Mouse (Mus musculus): ENCODE measurements around the gene Vgf. TPM values are rescaled to one million over a fixed set of nuclear protein-coding genes. Genes with fewer than 3 reads are reported as not detected.
A peak's percentile ranks its signal among the peaks of the same experiment; 100 is the strongest.

Gene Vgf
- total RNA-seq, 2 experiments from 2014 or later: 12.8 to 15.6 TPM

DNA sequence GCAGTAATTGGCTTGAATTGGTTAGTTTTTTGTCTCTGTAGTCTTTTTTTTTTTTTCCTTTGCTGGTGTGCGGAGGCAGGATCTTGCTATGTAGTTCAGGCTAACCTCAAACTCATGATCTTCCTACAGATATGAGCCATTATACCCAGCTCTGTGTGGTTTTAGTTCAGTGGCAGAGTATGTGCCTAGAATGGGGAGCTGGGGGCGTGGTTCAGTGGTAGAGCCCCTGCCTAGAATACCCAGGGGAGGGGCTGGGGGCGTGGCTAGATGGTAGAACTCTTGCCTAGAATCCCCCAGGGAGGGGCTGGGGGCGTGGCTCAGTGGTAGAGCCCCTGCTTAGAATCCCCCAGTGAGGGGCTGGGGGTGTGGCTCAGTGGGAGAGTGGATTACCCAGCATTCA is 42.5 kb downstream of the Vgf start:
- DNase-seq (ENCODE audit: low spot score in 2 of 2): no peak

DNA sequence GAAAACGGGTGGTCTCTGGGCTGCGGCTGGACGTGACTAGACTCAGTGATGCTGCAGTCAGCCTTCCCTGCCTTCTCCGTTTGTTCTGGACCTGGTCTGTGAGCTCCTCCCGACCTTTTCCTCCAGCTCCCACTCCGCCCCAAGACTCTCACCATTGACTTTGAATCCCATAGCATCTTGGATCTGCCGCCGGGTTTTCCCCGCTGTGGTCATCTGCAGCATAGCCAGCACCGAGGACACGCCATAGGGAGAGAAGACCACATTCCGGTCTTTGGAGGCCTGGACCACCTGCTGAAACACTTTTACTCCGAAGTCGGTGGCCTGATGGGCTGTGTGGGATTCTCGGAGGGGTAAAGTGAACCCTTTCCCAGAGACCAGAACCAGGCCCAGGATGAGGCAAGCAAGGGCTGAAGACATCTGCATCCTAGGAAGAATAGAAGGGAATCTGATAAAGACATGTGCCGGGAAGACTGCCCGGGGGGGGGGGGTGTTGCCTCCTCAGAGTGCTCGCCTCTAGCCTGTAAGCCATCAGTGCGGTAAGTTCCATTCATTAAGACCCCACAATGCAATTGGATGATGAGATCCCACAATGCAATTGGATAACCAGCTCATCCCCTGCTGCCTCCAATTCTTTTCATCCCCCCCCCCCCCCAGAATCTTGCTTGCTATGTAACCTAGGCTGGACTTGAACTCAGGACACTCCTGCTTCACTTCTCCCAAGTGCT is 44.9 kb downstream of the Vgf start:
- DNase-seq (ENCODE audit: low spot score in 2 of 2): no peak

DNA sequence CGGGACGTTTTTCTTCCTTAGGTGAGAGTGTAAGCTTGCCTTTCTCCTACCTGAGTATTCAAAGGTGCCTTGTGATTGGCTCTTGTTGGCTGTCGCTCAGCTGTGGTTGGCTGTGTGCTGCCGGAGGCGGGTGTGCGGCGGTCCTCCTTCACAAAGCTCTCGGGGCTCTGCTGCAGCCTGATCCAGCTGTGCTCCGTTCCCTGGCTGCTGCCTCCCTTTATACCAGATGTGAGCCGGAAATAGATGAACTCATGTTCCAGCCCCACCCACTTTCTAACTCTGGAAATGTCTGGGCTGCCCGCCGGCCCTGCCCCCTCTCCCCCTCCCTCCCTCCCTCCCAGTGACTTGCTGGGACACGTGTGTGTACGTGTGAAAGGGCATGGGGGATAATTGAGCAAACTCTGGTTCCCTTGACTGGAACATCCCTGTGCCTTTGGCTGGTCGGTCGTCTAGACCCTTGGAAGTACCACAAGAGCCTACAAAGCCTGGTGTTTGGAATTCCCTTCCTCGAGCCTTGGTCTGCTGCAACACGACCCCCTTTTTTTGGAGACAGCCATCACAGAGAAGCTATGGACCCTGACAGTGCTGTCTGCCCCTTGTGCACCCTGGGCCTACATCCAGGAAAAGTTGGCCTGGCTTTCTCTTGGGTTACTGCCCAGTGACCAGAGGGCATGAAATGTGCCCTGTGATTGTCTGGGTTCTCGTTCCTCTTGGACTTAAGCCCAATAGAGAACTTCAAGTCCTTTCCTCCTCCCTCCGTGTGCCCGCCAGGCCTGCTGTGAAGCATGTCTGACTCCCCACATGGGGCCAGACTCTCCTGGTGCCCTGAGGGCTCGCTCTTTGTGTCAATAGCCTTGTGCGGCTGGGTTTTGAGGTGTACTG is 46.1 kb downstream of the Vgf start, which contains the start of gene Serpine1:
Gene Serpine1, minus strand, starts transcription at position 190 of the 882 bp plus-strand sequence.
- DNase-seq (ENCODE audit: low spot score in 2 of 2): peak; percentile 42 to 71

GRCm38 (mm10) chr5:137073141-137073540 is 46.9 kb downstream of the Vgf start:
- no peak for DNase-seq (ENCODE audit: low spot score in 2 of 2)

DNA sequence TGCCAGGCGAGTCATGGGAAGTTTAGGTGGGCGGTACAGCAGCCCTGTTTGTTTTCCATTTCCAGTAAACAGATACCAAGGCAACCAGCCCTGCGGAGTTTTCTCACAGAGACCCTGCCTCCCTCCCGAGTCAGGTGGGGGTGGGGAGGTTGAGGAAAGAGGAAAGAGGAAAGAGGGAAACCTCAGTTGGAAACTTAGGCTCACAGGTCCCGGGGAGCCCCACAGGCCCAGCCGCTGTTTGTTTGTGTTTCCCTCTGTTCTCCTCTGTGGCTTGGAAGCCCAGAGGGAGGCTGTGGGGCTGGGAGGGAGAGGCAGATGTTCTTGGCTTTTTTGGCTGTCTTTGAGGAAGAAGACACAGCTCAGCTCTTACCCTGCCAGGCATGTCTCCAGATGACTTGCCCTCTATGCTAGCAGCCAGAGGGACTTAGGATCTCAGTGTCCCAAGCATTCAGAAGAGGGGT is 48.0 kb downstream of the Vgf start:
- DNase-seq (ENCODE audit: low spot score in 2 of 2): no peak

DNA sequence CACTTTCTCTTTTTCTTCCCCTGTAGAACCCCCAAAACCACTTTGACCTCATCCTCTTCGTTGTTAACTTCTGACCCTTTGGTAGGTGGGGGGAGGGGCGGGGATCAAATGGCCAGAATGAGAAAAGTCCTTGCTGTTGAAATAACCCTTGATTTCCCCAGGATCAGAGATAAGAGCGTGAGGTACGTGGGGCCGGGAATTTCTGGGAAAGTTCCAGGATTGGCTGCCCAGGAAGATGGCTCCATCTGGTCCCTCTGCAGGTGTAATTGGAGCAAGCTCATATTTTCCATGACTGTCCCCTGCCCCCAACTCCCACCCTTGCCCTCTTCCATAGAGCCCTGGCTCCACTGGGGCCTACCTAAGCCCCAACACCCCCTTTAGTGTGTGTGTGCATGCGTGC is 49.5 kb downstream of the Vgf start:
- no peak for DNase-seq (ENCODE audit: low spot score in 2 of 2)

- no peak for DNase-seq (ENCODE audit: low spot score in 2 of 2)
Observed at GRCm38 (mm10) chr5:137076191-137076930, 50.2 kb downstream of the Vgf start.

- DNase-seq (ENCODE audit: low spot score in 2 of 2): no peak
Observed at GRCm38 (mm10) chr5:137077187-137077586, 51.0 kb downstream of the Vgf start.

DNA sequence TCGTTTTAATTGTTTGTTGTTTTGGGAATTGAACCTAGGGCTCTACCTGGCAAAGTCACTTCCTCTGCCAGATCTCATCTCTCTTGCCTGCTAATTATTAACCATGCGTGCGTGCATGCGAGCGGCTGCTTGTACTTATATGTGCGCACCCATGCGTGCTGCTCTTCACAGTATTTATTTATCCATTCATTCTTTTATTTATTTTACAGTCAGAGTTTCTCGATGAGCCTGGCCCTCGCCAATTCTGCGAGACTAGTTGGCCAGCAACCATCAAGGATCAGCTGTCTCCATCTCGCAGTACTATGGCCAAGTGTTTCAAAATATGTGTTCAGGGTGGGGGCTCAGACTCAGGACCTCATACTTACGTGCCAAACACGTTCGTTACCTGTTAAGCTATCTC is 51.8 kb downstream of the Vgf start:
- no peak for DNase-seq (ENCODE audit: low spot score in 2 of 2)

- no peak for DNase-seq (ENCODE audit: low spot score in 2 of 2)
Observed at GRCm38 (mm10) chr5:137078616-137079015, 52.4 kb downstream of the Vgf start.

GRCm38 (mm10) chr5:137079849-137080248 is 53.7 kb downstream of the Vgf start:
- DNase-seq (ENCODE audit: low spot score in 2 of 2): no peak

Small RNA genes within 50 kb of the gene (microRNA-seq; reads per million reads assigned to microRNA genes)
- 32.6 to 59.4 reads per million in 2 experiments for gene Mir702 (ENCODE audit: borderline number of aligned reads in 2 of 2)

Other genes starting within 250 kb of the Vgf start
- under 1 TPM in 1 of 2 experiments, not detected in 1; 0.60 TPM for gene Col26a1, start 143.2 kb upstream of the Vgf start, total RNA-seq (2021)
- gene Ift22, start 118.2 kb upstream of the Vgf start, total RNA-seq (2021): 10 to 100 TPM; 26.0 to 34.6 TPM
- 100 to 1,000 TPM; 184 to 185 TPM for gene Fis1, start 73.1 kb upstream of the Vgf start, total RNA-seq (2021)
- 10 to 100 TPM; 12.7 TPM for gene Cldn15, start 59.8 kb upstream of the Vgf start, total RNA-seq (2021)
- gene Plod3, start 39.4 kb upstream of the Vgf start, total RNA-seq (2021): 10 to 100 TPM; 68.7 to 72.3 TPM
- 10 to 100 TPM; 87.2 to 93.5 TPM for gene Znhit1, start 38.4 kb upstream of the Vgf start, total RNA-seq (2021)
- 10 to 100 TPM; 90.6 to 96.8 TPM for gene Ap1s1, start 19.7 kb downstream of the Vgf start, total RNA-seq (2021)
- gene Serpine1, start 45.9 kb downstream of the Vgf start, total RNA-seq (2021): 10 to 100 TPM in 1 of 2 experiments, 1 to 10 TPM in 1; 3.3 to 17.1 TPM
- 10 to 100 TPM; 39.1 to 42.2 TPM for gene Trim56, start 89.8 kb downstream of the Vgf start, total RNA-seq (2021)
- gene Muc3, start 122.9 kb downstream of the Vgf start, total RNA-seq (2021): not detected
- under 1 TPM; 0.20 to 0.32 TPM for gene Muc3a, start 186.0 kb downstream of the Vgf start, total RNA-seq (2021)